Mouse (Mus musculus) hindbrain, embryonic 12.5 days (tissue): ENCODE measurements at regions not wholly inside any gene's neighbourhood (a gene's known extent, or its start where the extent isn't known, plus 50 kb on each side); places are given as distances from the start of the nearest gene placed in this dataset.

Experiments used
- ATAC-seq: fragments of 200-750 bp; cut with Nextera tagmentation; 2 replicates; pipeline ENCODE4 v1.8.0; 2017; ENCODE audit warnings: moderate TSS enrichment; ENCODE audit not compliant: low FRiP score
- H3K27ac ChIP-seq: fragments of 300-500 bp; sonication (generic); 2 replicates; pipeline ENCODE4 v1.5.1; 2016; ENCODE audit warnings: mild to moderate bottlenecking
- H3K27me3 ChIP-seq: fragments of 300-500 bp; sonication (generic); 2 replicates; pipeline ENCODE4 v1.6.1; 2016; ENCODE audit warnings: mild to moderate bottlenecking
- H3K36me3 ChIP-seq: fragments of 300-500 bp; sonication (generic); 2 replicates; pipeline ENCODE4 v1.6.1; 2016; ENCODE audit warnings: mild to moderate bottlenecking
- H3K4me1 ChIP-seq: fragments of 300-500 bp; sonication (generic); 2 replicates; pipeline ENCODE4 v1.6.1; 2016
- H3K4me2 ChIP-seq: fragments of 300-500 bp; sonication (generic); replicated peaks from 2 replicates; pipeline ENCODE4 v1.6.1; 2016; ENCODE audit warnings: mild to moderate bottlenecking
- H3K4me3 ChIP-seq: fragments of 300-500 bp; sonication (generic); 2 replicates; pipeline ENCODE4 v1.5.1; 2016; ENCODE audit warnings: mild to moderate bottlenecking
- H3K9ac ChIP-seq: fragments of 300-500 bp; sonication (generic); 2 replicates; pipeline ENCODE4 v1.6.1; 2016; ENCODE audit warnings: mild to moderate bottlenecking, moderate library complexity
- H3K9me3 ChIP-seq: fragments of 300-500 bp; sonication (generic); replicated peaks from 2 replicates; pipeline ENCODE4 v1.6.1; 2016; ENCODE audit warnings: mild to moderate bottlenecking
- WGBS: fragments of 180-500 bp; shearing (Covaris S2); methylation state at CpG from one replicate; pipeline ENCODE4 v1.1.7; 2016; 5-methylcytosine and 5-hydroxymethylcytosine counted together

GRCm38 (mm10) chr10:45763160-45763955 is 185.7 kb downstream of the Hace1 start:
- ATAC-seq, result no peak
- Histone ChIP-seq H3K9me3 (no peaks in the 10 kb centered on the region), H3K4me1 (no peaks in the 10 kb centered on the region), H3K27me3 (no peaks in the 10 kb centered on the region), H3K36me3 (no peaks in the 10 kb centered on the region), H3K27ac (no peak overlapping the region), H3K4me2 (no peak overlapping the region), H3K9ac (no peak overlapping the region), H3K4me3 (no peak overlapping the region)
- WGBS, result 89% methylated on average over 10 of the region's 10 CpGs

GRCm38 (mm10) chr10:45779720-45780119 is 202.1 kb downstream of the Hace1 start:
- H3K4me3 ChIP-seq, result no peak overlapping the region
- H3K27ac ChIP-seq, result no peak overlapping the region
- no peak overlapping the region for H3K9ac ChIP-seq
- no peak overlapping the region for H3K4me2 ChIP-seq
- no peak for ATAC-seq
- 17% methylated on average over 6 of the region's 6 CpGs for WGBS
- H3K36me3 ChIP-seq, result no peaks in the 10 kb centered on the region
- no peaks in the 10 kb centered on the region for H3K9me3 ChIP-seq
- peaks cover 13% of the 10 kb centered on the region for H3K4me1 ChIP-seq
- no peaks in the 10 kb centered on the region for H3K27me3 ChIP-seq

DNA sequence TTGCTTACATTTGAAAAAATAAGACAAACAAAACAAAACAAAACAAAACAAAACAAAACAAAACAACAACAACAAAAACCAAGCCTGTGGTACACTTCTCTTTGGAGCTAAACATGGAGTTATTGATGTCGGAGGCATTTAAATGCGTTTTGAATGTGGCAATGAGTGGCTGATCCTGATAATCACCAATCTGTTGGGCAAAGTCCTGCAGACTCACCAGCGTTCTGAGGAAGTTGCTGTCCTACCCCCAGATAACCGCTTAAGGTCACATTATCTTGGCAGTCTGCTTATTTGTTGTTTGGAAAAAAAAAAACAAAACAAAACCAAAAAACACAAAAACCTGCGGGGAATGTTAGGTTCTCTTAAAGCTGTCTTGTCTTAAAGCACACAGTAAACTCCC is 205.4 kb downstream of the Hace1 start:
- no peaks in the 10 kb centered on the region for H3K9me3 ChIP-seq
- no peak overlapping the region for H3K9ac ChIP-seq
- H3K4me1 ChIP-seq, result peaks cover 13% of the 10 kb centered on the region
- no peak overlapping the region for H3K27ac ChIP-seq
- no peak for ATAC-seq
- WGBS, result 32% methylated on average over 5 of the region's 5 CpGs
- no peaks in the 10 kb centered on the region for H3K36me3 ChIP-seq
- H3K4me2 ChIP-seq, result no peak overlapping the region
- H3K4me3 ChIP-seq, result no peak overlapping the region
- H3K27me3 ChIP-seq, result no peaks in the 10 kb centered on the region

- WGBS, result 19% methylated on average over 11 of the region's 11 CpGs
- H3K9me3 ChIP-seq, result no peaks in the 10 kb centered on the region
- peaks cover 13% of the 10 kb centered on the region for H3K4me1 ChIP-seq
- no peak overlapping the region for H3K4me3 ChIP-seq
- H3K36me3 ChIP-seq, result no peaks in the 10 kb centered on the region
- no peaks in the 10 kb centered on the region for H3K27me3 ChIP-seq
- no peak overlapping the region for H3K27ac ChIP-seq
- no peak for ATAC-seq
- H3K4me2 ChIP-seq, result no peak overlapping the region
- H3K9ac ChIP-seq, result no peak overlapping the region
Observed at GRCm38 (mm10) chr10:45783461-45784149, 206.0 kb downstream of the Hace1 start.

DNA sequence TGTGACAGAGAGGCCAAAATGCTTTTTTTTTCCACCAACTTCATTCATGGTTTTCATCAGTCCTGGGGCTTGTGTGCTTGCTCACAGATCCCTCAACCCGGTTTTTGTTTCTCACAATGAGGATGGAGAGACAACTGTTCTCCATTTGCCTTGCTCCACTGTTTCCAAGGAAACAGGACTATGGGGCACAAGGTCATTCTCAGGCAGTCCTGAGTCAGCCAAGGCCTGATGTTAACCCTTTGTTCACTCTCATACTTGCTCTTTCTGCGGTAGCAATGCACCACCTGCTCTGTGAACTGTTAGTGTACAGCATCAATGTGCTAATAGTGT is 206.5 kb downstream of the Hace1 start:
- H3K4me1 ChIP-seq, result peaks cover 13% of the 10 kb centered on the region
- no peak overlapping the region for H3K9ac ChIP-seq
- no peak for ATAC-seq

GRCm38 (mm10) chr10:45784575-45784974 is 206.9 kb downstream of the Hace1 start:
- H3K9ac ChIP-seq, result no peak overlapping the region
- no peaks in the 10 kb centered on the region for H3K9me3 ChIP-seq
- no peaks in the 10 kb centered on the region for H3K36me3 ChIP-seq
- no peak overlapping the region for H3K4me3 ChIP-seq
- H3K4me1 ChIP-seq, result peaks cover 13% of the 10 kb centered on the region
- H3K27me3 ChIP-seq, result no peaks in the 10 kb centered on the region
- no peak overlapping the region for H3K4me2 ChIP-seq
- no peak for ATAC-seq
- no peak overlapping the region for H3K27ac ChIP-seq
- WGBS, result 41% methylated on average over 4 of the region's 4 CpGs

More for the DNA sequence above, 206.5 kb downstream of the Hace1 start:
- no peak overlapping the region for H3K27ac ChIP-seq
- no peak overlapping the region for H3K4me3 ChIP-seq
- no peak overlapping the region for H3K4me2 ChIP-seq
- WGBS, result 5% methylated on average over 2 of the region's 2 CpGs
- no peaks in the 10 kb centered on the region for H3K27me3 ChIP-seq
- H3K9me3 ChIP-seq, result no peaks in the 10 kb centered on the region
- no peaks in the 10 kb centered on the region for H3K36me3 ChIP-seq

GRCm38 (mm10) chr10:45788356-45788755 is 210.7 kb downstream of the Hace1 start:
- Histone ChIP-seq H3K27me3 (no peaks in the 10 kb centered on the region), H3K4me2 (no peak overlapping the region), H3K4me1 (peaks cover 9% of the 10 kb centered on the region), H3K9ac (no peak overlapping the region), H3K9me3 (no peaks in the 10 kb centered on the region), H3K36me3 (no peaks in the 10 kb centered on the region), H3K27ac (no peak overlapping the region), H3K4me3 (no peak overlapping the region)
- no peak for ATAC-seq
- 93% methylated on average over 1 of the region's 1 CpGs for WGBS

- no peaks in the 10 kb centered on the region for H3K36me3 ChIP-seq
- no peak overlapping the region for H3K4me2 ChIP-seq
- H3K9me3 ChIP-seq, result no peaks in the 10 kb centered on the region
- ATAC-seq, result no peak
- 80% methylated on average over 2 of the region's 2 CpGs for WGBS
- no peaks in the 10 kb centered on the region for H3K4me1 ChIP-seq
- H3K27me3 ChIP-seq, result no peaks in the 10 kb centered on the region
- H3K27ac ChIP-seq, result no peak overlapping the region
- no peak overlapping the region for H3K4me3 ChIP-seq
- H3K9ac ChIP-seq, result no peak overlapping the region
Observed at GRCm38 (mm10) chr10:45795582-45795981, 218.0 kb downstream of the Hace1 start.

DNA sequence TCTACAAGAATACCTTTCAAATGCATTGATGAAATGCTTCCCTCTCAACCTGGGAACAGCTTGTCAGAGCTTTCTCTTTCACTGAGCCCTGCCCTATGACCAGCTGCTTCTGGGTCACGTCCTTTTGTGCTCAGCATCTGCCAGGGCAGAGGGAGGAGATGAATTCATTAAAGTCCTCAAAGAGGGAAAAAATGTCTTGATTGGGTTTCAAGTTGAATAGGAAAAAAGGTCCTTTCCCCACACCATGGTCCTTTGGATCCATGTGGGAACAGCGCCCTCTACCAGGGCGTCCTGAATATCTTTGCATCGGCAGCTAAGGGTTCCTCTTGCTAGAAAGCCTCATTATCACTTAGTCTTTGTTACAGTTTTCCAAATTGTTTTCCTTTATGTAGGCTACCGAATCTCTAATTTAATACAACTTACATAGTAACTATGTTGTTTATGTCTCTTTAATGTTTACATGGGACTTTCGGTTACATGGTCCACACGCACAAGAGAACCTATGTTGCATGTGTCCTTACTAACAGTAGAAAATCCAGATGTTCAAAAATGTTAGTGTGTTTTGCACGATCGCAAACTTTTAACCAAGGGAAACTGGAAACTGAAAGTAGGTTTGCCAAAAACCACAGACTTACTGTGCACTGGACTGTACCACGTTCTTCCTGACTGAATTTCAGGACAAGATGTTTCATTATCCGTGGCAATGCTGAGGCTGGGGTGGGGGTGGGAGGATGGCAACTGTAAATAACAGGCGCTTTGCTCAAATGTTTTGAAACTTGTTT is 222.6 kb downstream of the Hace1 start:
- no peaks in the 10 kb centered on the region for H3K4me1 ChIP-seq
- no peak overlapping the region for H3K4me2 ChIP-seq
- no peaks in the 10 kb centered on the region for H3K9me3 ChIP-seq
- H3K27me3 ChIP-seq, result no peaks in the 10 kb centered on the region
- H3K9ac ChIP-seq, result no peak overlapping the region
- no peak overlapping the region for H3K4me3 ChIP-seq
- H3K27ac ChIP-seq, result no peak overlapping the region
- ATAC-seq, result peak; percentile 46; the same call in 1 of the 2 replicates
- no peaks in the 10 kb centered on the region for H3K36me3 ChIP-seq
- 52% methylated on average over 12 of the region's 12 CpGs for WGBS

- Histone ChIP-seq H3K9ac (no peak overlapping the region), H3K27ac (no peak overlapping the region), H3K4me1 (no peaks in the 10 kb centered on the region), H3K4me2 (no peak overlapping the region), H3K4me3 (no peak overlapping the region), H3K9me3 (no peaks in the 10 kb centered on the region), H3K27me3 (no peaks in the 10 kb centered on the region), H3K36me3 (no peaks in the 10 kb centered on the region)
- WGBS, result 68% methylated on average over 1 of the region's 1 CpGs
- no peak for ATAC-seq
Observed at GRCm38 (mm10) chr10:45801463-45801862, 223.8 kb downstream of the Hace1 start.

DNA sequence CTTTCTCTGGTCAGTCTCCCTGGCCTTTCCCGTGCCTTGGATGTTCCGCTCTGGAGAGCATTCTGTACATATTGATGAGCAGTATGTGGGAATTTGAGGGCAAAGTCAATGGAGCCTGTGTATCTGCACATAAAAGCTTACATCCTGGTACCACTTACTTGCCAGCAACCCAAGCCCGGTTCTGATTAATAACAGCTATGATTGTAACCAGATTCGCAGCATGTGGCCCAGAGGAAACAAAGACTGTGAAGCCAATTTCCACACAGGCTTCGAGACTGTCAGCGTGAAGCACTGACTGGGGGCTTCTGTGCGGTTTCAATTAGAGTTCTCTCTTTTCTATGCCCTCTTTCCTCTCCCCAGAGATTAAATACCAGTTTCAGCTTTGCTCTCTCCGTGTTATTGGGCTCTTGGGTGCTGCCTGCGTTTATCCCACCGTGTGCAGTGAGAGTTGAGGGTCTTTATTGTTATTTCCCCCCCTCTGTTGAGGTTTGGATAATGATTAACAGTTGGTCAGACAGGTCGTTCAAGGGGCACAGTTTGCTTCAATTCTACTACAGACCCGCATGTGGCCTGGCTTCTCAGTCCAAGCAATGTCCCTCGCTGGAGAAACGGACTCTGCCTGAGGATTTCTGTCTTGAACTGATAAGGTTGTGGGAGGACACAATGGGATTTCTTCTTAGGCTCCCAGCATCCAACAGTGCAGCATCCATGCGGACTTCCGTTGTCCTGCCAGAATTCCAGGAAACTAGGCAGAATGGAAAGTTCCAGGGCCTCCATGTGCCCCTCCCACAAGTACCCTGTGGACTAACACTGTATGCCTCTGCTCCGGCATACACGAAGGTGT is 229.6 kb downstream of the Hace1 start:
- peak overlapping the region; percentile 19; the same call in 1 of the 2 replicates for H3K27ac ChIP-seq
- ATAC-seq, result peak; percentile 54

GRCm38 (mm10) chr10:45811882-45812281 is 234.3 kb downstream of the Hace1 start:
- no peak for ATAC-seq

More for the DNA sequence above, 229.6 kb downstream of the Hace1 start:
- WGBS, result 35% methylated on average over 18 of the region's 18 CpGs
- H3K9ac ChIP-seq, result no peak overlapping the region
- H3K4me3 ChIP-seq, result no peak overlapping the region
- H3K9me3 ChIP-seq, result no peaks in the 10 kb centered on the region
- H3K27me3 ChIP-seq, result no peaks in the 10 kb centered on the region
- H3K4me2 ChIP-seq, result peak overlapping the region; percentile 22; the same call in 1 of the 2 replicates
- H3K4me1 ChIP-seq, result peaks cover 12% of the 10 kb centered on the region
- no peaks in the 10 kb centered on the region for H3K36me3 ChIP-seq

More at GRCm38 (mm10) chr10:45811882-45812281, 234.3 kb downstream of the Hace1 start:
- no peaks in the 10 kb centered on the region for H3K27me3 ChIP-seq
- no peaks in the 10 kb centered on the region for H3K9me3 ChIP-seq
- no peak overlapping the region for H3K9ac ChIP-seq
- no peak overlapping the region for H3K27ac ChIP-seq
- WGBS, result 52% methylated on average over 6 of the region's 6 CpGs
- H3K4me2 ChIP-seq, result no peak overlapping the region
- no peak overlapping the region for H3K4me3 ChIP-seq
- H3K4me1 ChIP-seq, result peaks cover 8% of the 10 kb centered on the region
- H3K36me3 ChIP-seq, result no peaks in the 10 kb centered on the region
